Mouse (Mus musculus) testis, adult 2 months (tissue): Measurements from ENCODE around the gene Gm498.

Source experiments
- CTCF ChIP-seq: fragments of 200-500 bp; IDR thresholded peaks from 2 replicates; pipeline ENCODE4 v1.5.1; 2012; ENCODE audit warnings: low read depth, mild to moderate bottlenecking, inconsistent platforms, low read length, moderate library complexity; ENCODE audit not compliant: control insufficient read depth, insufficient read depth, insufficient replicate concordance
- POLR2A ChIP-seq: fragments of 200-500 bp; IDR thresholded peaks from 2 replicates; pipeline ENCODE4 v1.6.1; 2012; ENCODE audit warnings: low read depth, mild to moderate bottlenecking, inconsistent platforms, low read length, moderate library complexity; ENCODE audit not compliant: control insufficient read depth

GRCm38 (mm10) chr7:143900667-143901066 lies 34.0 kb downstream of the Gm498 start:
- TF ChIP-seq CTCF (no peak), POLR2A (no peak)
